Mouse (Mus musculus): ENCODE measurements around the gene Rab3il1. TPM values are rescaled to one million over a fixed set of nuclear protein-coding genes. Genes with fewer than 3 reads are reported as not detected.

Gene Rab3il1
- polyA plus RNA-seq, 1 experiment from 2014 or later = 36.8 TPM

DNA sequence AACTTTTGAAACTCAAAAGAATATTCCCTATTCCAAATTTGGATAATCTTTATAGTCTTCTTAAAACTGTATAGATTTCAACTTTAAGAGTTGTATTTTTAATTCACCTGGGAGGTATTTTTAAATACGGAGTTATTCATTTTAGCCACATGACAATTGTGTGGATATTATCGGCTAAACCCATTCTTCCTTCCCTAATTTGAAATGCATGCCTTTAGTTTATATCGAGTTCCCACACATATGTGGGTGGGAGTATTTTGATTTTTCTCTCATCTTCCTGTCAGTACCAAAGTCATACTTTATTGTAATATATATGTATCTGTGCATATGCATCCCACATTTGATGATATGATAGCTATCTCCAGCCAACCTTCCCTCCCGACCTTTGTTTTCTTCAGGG, 21.2 kb upstream of the Rab3il1 start, which contains the start of gene Fth1:
TSS of gene Fth1 (plus strand) at position 341 of the 400 bp plus-strand sequence.
- peaks cover 6% of the 10 kb centered on the region for H3K4me1 ChIP-seq (ENCODE audit: control insufficient read depth, insufficient read depth, low read length)
- peaks cover 7% of the 10 kb centered on the region; the same call in 1 of the 2 replicates for H3K36me3 ChIP-seq (ENCODE audit: control insufficient read depth, insufficient read depth, low read length)
- H3K27ac ChIP-seq (ENCODE audit: low read depth, low read length) = no peak within 1 kb of the TSS
- H3K4me3 ChIP-seq (ENCODE audit: low read depth, low read length) = no peak within 1 kb of the TSS
- WGBS = 92% methylated on average over 4 of the region's 4 CpGs
- ATAC-seq (ENCODE audit: low FRiP score) (no peak), DNase-seq (ENCODE audit: low spot score, missing footprints) (no peak)
- H3K9ac ChIP-seq (ENCODE audit: low read length) = no peak within 1 kb of the TSS
- no peaks in the 10 kb centered on the region for H3K9me3 ChIP-seq (ENCODE audit: control insufficient read depth, low read length)
- H3K27me3 ChIP-seq (ENCODE audit: control insufficient read depth, insufficient read depth, low read length) = no peaks in the 10 kb centered on the region
- peak within 1 kb of the TSS; percentile 41 for H3K4me2 ChIP-seq

DNA sequence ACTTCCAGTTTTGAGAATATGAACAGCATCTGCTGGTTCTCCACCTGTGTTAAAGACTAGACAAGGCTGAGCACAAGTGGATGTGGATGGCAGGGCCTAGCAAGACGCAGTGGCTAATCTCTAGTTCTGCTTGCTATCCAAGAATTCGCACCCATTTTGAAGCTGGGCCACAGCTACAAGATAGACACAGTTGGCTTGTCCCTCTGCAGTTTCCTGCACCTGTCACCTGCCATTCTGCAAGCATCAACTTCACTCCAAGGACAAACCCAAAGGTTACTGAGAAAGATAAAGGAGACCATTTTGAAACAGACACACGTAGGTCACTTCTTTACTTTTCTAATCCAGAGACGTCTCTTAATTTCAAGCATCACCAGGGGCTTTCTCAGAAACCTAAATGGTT, 19.8 kb upstream of the Rab3il1 start:
- Histone ChIP-seq H3K9ac (ENCODE audit: low read length) (peak overlapping the region; percentile 44), H3K4me2 (peak overlapping the region; percentile 41), H3K27me3 (ENCODE audit: control insufficient read depth, insufficient read depth, low read length) (no peaks in the 10 kb centered on the region), H3K36me3 (ENCODE audit: control insufficient read depth, insufficient read depth, low read length) (peaks cover 9% of the 10 kb centered on the region; the same call in 1 of the 2 replicates), H3K4me1 (ENCODE audit: control insufficient read depth, insufficient read depth, low read length) (peaks cover 6% of the 10 kb centered on the region), H3K4me3 (ENCODE audit: low read depth, low read length) (peak overlapping the region; percentile 91), H3K9me3 (ENCODE audit: control insufficient read depth, low read length) (no peaks in the 10 kb centered on the region), H3K27ac (ENCODE audit: low read depth, low read length) (0 out of 2 replicates have a peak overlapping the region, but pooled peaks have one; percentile 70)
- no peak for ATAC-seq (ENCODE audit: low FRiP score)
- WGBS = 62% methylated on average over 4 of the region's 4 CpGs
- DNase-seq (ENCODE audit: low spot score, missing footprints) = no peak

DNA sequence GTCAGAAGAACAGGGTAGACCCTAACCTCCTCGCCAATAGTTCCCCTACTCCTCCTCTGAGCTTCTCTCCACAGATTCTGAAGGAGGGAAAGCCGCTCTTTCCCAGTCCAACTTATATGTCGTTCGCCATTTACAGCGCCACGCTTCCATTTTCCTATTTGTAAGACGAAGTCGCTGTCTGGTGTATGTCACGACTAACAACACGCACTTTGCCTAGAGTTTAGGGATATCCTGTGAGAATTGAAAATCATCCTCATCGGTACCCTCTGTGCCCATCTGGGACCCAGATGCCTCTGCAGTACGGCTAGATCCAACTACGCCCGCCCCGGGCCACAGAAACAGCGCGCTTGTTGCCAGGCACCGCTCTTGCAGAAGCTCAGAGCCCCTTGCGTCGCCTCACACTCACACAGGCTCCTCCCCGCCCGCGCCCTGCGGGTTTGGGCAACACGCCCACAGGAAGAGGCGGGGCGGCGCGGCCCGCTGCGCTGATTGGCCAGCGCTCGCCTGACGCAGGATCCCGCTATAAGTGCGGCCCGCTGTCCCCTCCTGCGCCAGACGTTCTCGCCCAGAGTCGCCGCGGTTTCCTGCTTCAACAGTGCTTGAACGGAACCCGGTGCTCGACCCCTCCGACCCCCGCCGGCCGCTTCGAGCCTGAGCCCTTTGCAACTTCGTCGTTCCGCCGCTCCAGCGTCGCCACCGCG, 19.2 kb upstream of the Rab3il1 start:
- under 1% methylated on average over 58 of the region's 59 CpGs for WGBS
- H3K36me3 ChIP-seq (ENCODE audit: control insufficient read depth, insufficient read depth, low read length) = peaks cover 9% of the 10 kb centered on the region; the same call in 1 of the 2 replicates
- peak overlapping the region; percentile 87 for H3K4me2 ChIP-seq
- ATAC-seq (ENCODE audit: low FRiP score) (peak; percentile 99), DNase-seq (ENCODE audit: low spot score, missing footprints) (peak; percentile 99)
- H3K9ac ChIP-seq (ENCODE audit: low read length) = peak overlapping the region; percentile 91
- H3K27ac ChIP-seq (ENCODE audit: low read depth, low read length) = peak overlapping the region; percentile 77
- no peaks in the 10 kb centered on the region for H3K27me3 ChIP-seq (ENCODE audit: control insufficient read depth, insufficient read depth, low read length)
- H3K4me1 ChIP-seq (ENCODE audit: control insufficient read depth, insufficient read depth, low read length) = peaks cover 6% of the 10 kb centered on the region
- no peaks in the 10 kb centered on the region for H3K9me3 ChIP-seq (ENCODE audit: control insufficient read depth, low read length)
- peak overlapping the region; percentile 91 for H3K4me3 ChIP-seq (ENCODE audit: low read depth, low read length)

DNA sequence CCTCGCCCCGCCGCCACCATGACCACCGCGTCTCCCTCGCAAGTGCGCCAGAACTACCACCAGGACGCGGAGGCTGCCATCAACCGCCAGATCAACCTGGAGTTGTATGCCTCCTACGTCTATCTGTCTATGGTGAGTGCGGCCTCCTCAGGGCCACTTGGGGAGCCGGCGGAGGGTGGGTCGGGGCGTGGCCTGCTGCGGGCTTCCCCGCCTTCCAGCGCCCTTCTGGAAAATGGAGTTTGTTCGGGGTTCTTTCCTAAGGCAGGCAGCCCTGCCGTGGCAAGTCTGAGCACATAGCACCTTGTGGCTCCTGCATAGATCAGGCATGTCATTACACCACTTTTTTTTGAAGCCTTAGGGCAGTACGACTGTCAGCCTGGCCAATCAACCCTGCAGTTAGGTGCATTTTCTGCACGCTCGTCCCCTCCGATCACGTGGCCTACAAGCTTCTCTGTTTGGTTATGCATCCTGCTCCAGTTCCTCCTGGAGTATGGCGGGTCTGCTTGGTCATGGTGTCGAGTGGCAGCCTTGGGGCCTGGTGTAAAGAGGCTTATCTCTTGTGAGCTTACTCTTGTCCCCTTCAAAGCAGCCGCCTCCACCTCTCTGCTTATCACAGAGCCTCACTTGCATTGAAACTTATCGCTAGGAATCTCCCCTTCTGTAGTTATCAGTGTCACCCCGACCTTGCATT, 18.5 kb upstream of the Rab3il1 start:
- Histone ChIP-seq H3K4me3 (ENCODE audit: low read depth, low read length) (peak overlapping the region; percentile 91), H3K9ac (ENCODE audit: low read length) (peak overlapping the region; percentile 91), H3K9me3 (ENCODE audit: control insufficient read depth, low read length) (no peaks in the 10 kb centered on the region), H3K4me1 (ENCODE audit: control insufficient read depth, insufficient read depth, low read length) (peaks cover 6% of the 10 kb centered on the region), H3K36me3 (ENCODE audit: control insufficient read depth, insufficient read depth, low read length) (peaks cover 9% of the 10 kb centered on the region; the same call in 1 of the 2 replicates), H3K27me3 (ENCODE audit: control insufficient read depth, insufficient read depth, low read length) (no peaks in the 10 kb centered on the region), H3K27ac (ENCODE audit: low read depth, low read length) (peak overlapping the region; percentile 77), H3K4me2 (peak overlapping the region; percentile 87)
- ATAC-seq (ENCODE audit: low FRiP score) (peak; percentile 83), DNase-seq (ENCODE audit: low spot score, missing footprints) (peak; percentile 92)
- under 1% methylated on average over 31 of the region's 31 CpGs for WGBS

DNA sequence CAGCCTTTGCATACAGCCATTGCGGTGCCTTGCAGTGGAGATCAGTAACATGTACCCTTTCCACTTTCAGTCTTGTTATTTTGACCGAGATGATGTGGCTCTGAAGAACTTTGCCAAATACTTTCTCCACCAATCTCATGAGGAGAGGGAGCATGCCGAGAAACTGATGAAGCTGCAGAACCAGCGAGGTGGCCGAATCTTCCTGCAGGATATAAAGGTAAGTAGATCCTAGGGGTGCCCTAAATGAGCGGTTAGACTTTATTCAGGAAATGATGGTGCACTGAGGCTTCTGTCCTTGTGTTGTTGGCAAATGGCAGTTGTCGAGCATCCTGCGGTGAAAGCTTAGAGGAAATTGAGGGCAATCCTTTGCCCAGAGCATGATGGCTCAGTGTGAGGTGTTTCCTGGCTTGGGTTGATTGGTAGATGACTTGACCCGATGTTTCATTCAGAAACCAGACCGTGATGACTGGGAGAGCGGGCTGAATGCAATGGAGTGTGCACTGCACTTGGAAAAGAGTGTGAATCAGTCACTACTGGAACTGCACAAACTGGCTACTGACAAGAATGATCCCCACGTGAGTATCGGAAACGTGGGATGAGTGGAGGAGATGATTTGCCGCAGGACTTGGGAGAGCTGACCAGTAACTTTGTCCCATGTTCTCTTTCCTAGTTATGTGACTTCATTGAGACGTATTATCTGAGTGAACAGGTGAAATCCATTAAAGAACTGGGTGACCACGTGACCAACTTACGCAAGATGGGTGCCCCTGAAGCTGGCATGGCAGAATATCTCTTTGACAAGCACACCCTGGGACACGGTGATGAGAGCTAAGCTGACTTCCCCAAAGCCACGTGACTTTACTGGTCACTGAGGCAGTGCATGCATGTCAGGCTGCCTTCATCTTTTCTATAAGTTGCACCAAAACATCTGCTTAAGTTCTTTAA, 17.1 kb upstream of the Rab3il1 start:
- DNase-seq (ENCODE audit: low spot score, missing footprints) = peak; percentile 69
- Histone ChIP-seq H3K4me2 (peak overlapping the region; percentile 87), H3K4me3 (ENCODE audit: low read depth, low read length) (peak overlapping the region; percentile 91), H3K36me3 (ENCODE audit: control insufficient read depth, insufficient read depth, low read length) (peaks cover 9% of the 10 kb centered on the region; the same call in 1 of the 2 replicates), H3K9ac (ENCODE audit: low read length) (no peak overlapping the region; the same call in 1 of the 2 replicates), H3K9me3 (ENCODE audit: control insufficient read depth, low read length) (no peaks in the 10 kb centered on the region), H3K4me1 (ENCODE audit: control insufficient read depth, insufficient read depth, low read length) (peaks cover 6% of the 10 kb centered on the region), H3K27ac (ENCODE audit: low read depth, low read length) (no peak overlapping the region), H3K27me3 (ENCODE audit: control insufficient read depth, insufficient read depth, low read length) (no peaks in the 10 kb centered on the region)
- 92% methylated on average over 20 of the region's 20 CpGs for WGBS
- no peak for ATAC-seq (ENCODE audit: low FRiP score)

- H3K9ac ChIP-seq (ENCODE audit: low read length) = no peak overlapping the region
- H3K27ac ChIP-seq (ENCODE audit: low read depth, low read length) = no peak overlapping the region
- DNase-seq (ENCODE audit: low spot score, missing footprints) (peak; percentile 77), ATAC-seq (ENCODE audit: low FRiP score) (no peak)
- no peaks in the 10 kb centered on the region for H3K9me3 ChIP-seq (ENCODE audit: control insufficient read depth, low read length)
- no peaks in the 10 kb centered on the region for H3K27me3 ChIP-seq (ENCODE audit: control insufficient read depth, insufficient read depth, low read length)
- H3K4me2 ChIP-seq = no peak overlapping the region
- peaks cover 6% of the 10 kb centered on the region for H3K4me1 ChIP-seq (ENCODE audit: control insufficient read depth, insufficient read depth, low read length)
- peaks cover 9% of the 10 kb centered on the region; the same call in 1 of the 2 replicates for H3K36me3 ChIP-seq (ENCODE audit: control insufficient read depth, insufficient read depth, low read length)
- 94% methylated on average over 6 of the region's 6 CpGs for WGBS
- H3K4me3 ChIP-seq (ENCODE audit: low read depth, low read length) = no peak overlapping the region
These were observed 16.1 kb upstream of the Rab3il1 start for GRCm38 (mm10) chr19:9985190-9985899.

- WGBS = 97% methylated on average over 2 of the region's 2 CpGs
- Histone ChIP-seq H3K4me2 (no peak overlapping the region), H3K36me3 (ENCODE audit: control insufficient read depth, insufficient read depth, low read length) (peaks cover 9% of the 10 kb centered on the region; the same call in 1 of the 2 replicates), H3K27me3 (ENCODE audit: control insufficient read depth, insufficient read depth, low read length) (no peaks in the 10 kb centered on the region), H3K9me3 (ENCODE audit: control insufficient read depth, low read length) (no peaks in the 10 kb centered on the region), H3K9ac (ENCODE audit: low read length) (no peak overlapping the region), H3K27ac (ENCODE audit: low read depth, low read length) (no peak overlapping the region), H3K4me3 (ENCODE audit: low read depth, low read length) (no peak overlapping the region), H3K4me1 (ENCODE audit: control insufficient read depth, insufficient read depth, low read length) (peaks cover 6% of the 10 kb centered on the region)
- DNase-seq (ENCODE audit: low spot score, missing footprints) (peak; percentile 31), ATAC-seq (ENCODE audit: low FRiP score) (no peak)
These were observed 15.5 kb upstream of the Rab3il1 start for GRCm38 (mm10) chr19:9985900-9986421.

DNA sequence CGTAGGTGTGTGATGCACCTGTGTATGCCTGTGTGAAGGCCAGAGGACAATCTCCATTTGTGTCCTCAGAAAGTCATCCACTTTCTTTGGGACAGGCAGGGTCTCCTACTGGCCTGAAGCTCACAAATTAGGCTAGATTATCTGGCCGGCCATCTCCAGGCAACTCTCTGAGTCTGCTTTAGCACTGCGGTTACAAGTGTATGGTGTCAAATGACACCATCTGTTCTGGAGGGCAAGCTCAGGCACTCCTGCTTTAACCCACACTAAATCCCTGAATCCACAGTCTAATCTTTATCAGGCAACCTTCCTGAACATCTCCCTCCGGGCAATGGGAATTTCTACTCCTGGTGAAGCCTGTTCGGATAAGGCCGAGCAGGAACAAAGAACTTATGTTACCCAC, 14.3 kb upstream of the Rab3il1 start:
- WGBS = 59% methylated on average over 6 of the region's 6 CpGs
- H3K27me3 ChIP-seq (ENCODE audit: control insufficient read depth, insufficient read depth, low read length) = no peaks in the 10 kb centered on the region
- ATAC-seq (ENCODE audit: low FRiP score) (no peak), DNase-seq (ENCODE audit: low spot score, missing footprints) (no peak)
- H3K27ac ChIP-seq (ENCODE audit: low read depth, low read length) = no peak overlapping the region
- no peaks in the 10 kb centered on the region for H3K9me3 ChIP-seq (ENCODE audit: control insufficient read depth, low read length)
- no peak overlapping the region for H3K4me2 ChIP-seq
- H3K36me3 ChIP-seq (ENCODE audit: control insufficient read depth, insufficient read depth, low read length) = peaks cover 9% of the 10 kb centered on the region; the same call in 1 of the 2 replicates
- no peak overlapping the region for H3K9ac ChIP-seq (ENCODE audit: low read length)
- H3K4me3 ChIP-seq (ENCODE audit: low read depth, low read length) = no peak overlapping the region
- peaks cover 6% of the 10 kb centered on the region for H3K4me1 ChIP-seq (ENCODE audit: control insufficient read depth, insufficient read depth, low read length)
